Mouse (Mus musculus) fat pad, adult 2 months (tissue): ENCODE measurements around the gene Uba7.
A peak's percentile ranks its signal among the peaks of the same experiment; 100 is the strongest.

ENCODE experiments used
- DNase-seq: peaks from one replicate; pipeline ENCODE4 v3.0.0-alpha.2; 2011; ENCODE audit warnings: low read depth, low spot score; ENCODE audit errors: extremely low read depth

Uba7 gene

GRCm38 (mm10) chr9:107961881-107962280 is 13.4 kb upstream of the Uba7 start:
- no peak for DNase-seq

DNA sequence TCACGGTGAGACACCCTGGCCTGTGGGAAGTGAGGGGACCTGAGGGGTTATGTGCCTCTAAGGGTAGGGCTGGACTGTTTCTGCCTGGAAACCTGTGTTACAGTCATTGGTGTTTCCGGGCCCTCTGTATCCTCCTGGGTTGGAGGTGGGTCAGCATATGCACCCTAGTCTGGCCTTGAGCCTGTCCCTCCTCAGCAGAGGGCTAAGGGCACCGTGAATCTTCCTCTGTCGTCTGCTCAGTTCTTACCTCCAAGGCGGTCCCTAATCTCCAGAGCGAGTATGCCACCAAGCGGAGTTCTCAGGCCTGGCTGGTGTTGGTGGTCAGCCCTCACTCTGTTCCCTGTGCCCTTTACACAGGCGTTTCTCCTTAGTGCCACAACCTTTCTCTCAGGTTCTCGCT is 12.4 kb upstream of the Uba7 start:
- no peak for DNase-seq

DNA sequence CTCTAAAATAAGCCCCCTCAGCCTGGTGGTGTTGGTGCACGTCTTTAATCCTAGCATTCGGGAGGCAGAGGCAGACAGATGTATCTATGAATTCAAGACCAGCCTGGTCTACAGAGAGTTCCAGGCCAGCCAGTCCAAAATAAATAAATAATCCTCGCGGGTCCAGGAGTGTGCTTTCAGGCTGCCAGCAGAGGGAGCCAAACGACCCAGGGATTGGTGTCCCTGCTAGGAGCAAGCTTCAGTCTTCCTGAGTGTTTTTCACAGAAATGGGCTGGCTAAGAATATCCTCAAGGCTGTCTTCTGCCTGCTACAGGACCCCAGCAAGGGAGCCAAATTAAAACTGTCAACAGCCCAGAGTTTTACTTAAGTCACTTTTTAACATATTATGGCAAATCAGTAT is 11.6 kb upstream of the Uba7 start:
- no peak for DNase-seq

DNA sequence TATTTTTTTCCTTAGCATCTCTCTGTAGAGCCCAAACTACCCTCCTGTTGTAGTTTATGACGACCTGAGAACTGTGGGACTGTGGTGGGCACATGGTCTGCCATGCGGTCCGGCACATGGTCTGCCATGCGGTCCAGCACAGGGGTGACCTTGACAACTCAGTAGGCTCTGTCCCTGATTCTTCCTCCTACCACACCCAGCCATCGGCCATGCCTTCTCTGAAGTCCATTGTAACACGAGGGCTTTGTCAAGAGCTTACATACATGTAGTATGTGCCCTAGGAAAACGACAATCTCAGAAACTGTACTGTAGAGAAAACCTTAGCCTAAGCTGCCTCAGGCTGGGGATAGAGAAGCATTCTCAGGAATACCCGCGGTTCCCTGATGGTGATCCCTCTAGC is 10.6 kb upstream of the Uba7 start:
- DNase-seq: no peak

DNA sequence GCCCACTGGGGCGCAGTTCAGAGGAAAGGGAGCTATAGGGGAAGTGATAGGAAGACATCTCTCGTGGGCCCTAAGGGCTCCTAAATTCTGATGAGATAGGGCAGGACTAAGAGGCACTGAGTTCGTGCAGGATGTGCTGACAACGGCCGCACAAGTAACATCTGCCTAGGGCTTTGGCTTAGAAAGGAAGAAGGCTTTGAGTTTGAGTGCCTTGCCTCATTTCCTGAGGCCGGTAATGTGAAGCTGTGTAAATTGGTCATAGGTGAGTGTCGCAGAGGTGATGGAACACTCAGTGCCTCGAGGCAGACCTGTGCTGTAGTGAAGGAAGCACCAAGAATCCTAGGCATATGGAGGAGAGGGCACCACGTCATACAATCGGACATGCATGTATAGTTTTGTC is 8.6 kb upstream of the Uba7 start:
- DNase-seq: peak; percentile 68

- DNase-seq: no peak
Measured at GRCm38 (mm10) chr9:107967437-107967836, 7.9 kb upstream of the Uba7 start.

GRCm38 (mm10) chr9:107968531-107968930 is 6.8 kb upstream of the Uba7 start:
- DNase-seq: no peak

DNA sequence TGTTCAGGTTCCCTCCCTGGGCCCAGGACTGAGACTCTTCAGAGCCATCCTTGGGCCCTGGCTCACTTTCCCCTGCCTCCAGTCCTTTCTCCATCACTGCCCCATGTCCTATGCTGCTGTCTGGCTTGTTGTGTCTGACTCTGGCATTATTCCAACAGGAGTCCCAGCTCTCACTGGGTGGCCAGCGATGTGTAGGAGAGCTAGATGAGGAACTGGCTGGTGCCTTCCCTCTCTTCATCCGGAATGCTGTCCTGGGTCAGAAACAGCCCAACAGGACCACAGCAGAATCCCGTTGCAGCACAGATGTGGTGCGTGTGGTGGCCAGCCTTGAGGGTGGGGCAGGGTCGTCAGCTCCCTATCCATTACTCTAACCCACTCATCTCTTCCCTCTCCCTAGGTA is 5.0 kb upstream of the Uba7 start:
- no peak for DNase-seq

- no peak for DNase-seq
Measured at GRCm38 (mm10) chr9:107971690-107972541, 3.4 kb upstream of the Uba7 start.

GRCm38 (mm10) chr9:107974491-107975171 is 674 bp upstream of the Uba7 start:
- DNase-seq: no peak

DNA sequence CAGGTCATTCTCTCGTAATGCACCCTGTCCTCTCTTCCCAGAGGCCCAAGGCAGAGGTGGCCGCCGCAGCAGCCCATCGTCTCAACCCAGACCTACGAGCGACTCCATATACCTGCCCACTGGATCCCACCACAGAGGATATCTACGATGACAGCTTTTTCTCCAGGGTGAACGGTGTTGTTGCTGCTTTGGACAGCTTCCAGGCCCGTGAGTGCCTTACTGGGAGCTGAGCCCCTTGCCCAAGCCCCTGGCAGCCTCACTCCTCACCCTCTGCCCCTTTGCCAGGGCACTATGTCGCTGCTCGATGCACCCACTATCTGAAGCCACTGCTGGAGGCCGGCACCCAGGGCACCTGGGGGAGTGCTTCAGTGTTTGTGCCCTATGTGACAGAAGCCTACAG is 3.5 kb downstream of the Uba7 start:
- no peak for DNase-seq

DNA sequence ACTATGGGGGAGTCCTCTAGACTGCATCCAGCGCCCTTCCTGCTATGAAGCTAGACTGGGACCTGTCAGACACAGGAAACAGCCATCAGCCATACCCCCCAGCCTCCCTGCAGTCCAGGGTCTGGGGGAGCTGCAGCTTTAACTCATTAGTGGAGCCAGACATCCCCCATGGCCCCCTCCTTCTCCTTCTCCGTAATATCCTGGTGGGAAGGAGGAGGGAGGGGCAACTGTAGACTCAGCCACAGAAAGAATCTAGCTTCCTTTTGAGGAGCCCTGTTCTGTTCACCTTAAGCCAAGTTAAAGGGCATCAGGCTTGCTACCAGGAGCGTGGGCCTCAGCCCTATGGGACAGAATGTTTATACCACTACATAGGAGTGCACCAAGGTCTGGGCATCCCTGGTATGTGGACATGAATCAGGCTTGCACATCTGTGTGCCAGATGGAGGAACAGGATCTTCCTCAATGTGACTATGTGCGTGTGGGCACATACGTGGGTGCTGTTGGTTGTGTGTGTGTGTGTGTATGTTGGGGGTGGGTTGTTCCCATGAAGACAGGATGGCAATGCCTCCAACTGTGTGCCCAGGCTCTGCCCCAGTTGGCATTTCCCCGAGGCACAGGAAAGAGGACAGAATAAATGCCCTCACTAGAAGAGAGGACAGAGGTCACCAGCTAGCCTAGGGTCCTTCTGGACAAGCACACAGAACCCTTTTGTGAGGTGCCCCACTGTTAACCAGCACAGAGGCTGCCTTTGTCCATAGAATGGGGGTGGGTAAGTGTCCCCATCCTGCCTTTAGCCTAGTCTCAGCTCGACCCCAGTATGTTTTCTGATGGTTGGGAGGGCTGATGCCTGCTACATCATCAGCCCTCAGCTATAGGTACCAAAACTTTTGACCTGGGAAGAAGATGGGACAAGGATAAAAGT is 6.6 kb downstream of the Uba7 start:
- DNase-seq: no peak

- no peak for DNase-seq
Measured at GRCm38 (mm10) chr9:107982681-107983346, 7.5 kb downstream of the Uba7 start, which contains the start of gene Gm20661. TSS of gene Gm20661 (plus strand) at chr9:107983058.

GRCm38 (mm10) chr9:107983421-107983890 is 8.2 kb downstream of the Uba7 start:
- no peak for DNase-seq

GRCm38 (mm10) chr9:107984052-107984753 is 8.9 kb downstream of the Uba7 start:
- no peak for DNase-seq

DNA sequence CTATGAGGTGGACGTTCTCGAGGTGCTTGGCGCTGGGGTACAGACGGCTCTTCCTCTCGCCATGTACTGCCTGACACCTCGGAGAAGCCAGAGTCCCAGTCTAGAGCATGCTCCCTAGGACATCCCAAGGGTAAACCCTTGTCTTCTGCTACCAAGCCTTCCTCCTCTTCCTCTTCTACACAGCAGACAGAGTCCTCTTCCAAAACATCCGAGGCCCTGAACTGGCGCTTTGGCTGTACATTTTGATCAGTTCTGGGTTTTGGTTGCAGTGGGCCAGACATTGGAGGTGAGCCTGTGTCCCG is 9.4 kb downstream of the Uba7 start:
- no peak for DNase-seq

DNA sequence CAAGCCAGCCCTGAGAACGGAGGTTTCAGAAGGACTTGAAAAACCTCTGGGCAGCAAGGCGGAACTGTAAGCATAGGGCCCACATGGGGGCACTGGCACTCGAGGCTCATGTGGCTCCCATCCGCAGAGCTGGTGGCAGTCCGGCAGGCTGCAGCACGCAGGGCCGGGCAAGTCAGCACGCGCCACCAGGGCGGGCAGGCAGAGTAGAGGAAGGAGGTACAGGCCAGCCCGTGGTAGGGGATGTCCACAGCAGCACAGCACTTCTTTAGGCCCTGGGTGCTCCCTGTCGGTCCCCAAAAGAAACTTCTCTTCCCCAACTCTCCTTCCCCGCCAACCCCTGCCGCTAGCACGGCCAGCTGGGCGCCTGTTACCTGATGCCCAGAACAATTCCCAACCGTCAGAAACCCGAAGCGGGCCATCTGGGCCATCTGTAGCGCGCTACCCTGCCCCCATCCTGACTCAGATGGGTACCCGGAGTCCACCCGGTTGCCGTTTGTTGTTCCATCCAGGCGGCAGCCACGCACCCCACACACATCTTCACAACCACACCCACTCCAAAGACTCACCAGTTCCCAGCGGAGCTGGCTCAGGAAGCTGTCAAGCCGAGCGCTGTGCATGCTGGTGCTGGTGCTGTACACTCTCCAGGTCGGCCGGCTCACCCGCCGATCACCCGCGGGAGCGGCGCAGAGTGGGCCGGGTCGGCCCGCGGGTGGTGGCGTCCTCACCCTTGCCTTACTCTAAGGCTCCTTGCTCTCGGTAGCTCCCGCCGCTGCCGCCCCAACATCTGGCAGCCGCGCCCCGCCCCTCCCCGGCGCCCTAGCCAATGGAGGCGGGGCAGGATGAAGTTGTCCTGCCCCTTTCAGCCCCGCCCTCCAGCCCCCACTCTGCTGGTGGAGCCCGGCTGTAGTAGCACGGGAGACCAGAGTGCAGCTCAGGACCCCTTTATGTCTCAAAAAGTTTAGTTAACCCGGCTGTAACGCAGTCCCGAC is 10.1 kb downstream of the Uba7 start, which contains the start of gene Inka1:
Gene Inka1 (minus strand): TSS at position 749 of the 989 bp plus-strand sequence.
- DNase-seq: no peak

- DNase-seq: no peak
Measured at GRCm38 (mm10) chr9:107986376-107986775, 11.1 kb downstream of the Uba7 start.

DNA sequence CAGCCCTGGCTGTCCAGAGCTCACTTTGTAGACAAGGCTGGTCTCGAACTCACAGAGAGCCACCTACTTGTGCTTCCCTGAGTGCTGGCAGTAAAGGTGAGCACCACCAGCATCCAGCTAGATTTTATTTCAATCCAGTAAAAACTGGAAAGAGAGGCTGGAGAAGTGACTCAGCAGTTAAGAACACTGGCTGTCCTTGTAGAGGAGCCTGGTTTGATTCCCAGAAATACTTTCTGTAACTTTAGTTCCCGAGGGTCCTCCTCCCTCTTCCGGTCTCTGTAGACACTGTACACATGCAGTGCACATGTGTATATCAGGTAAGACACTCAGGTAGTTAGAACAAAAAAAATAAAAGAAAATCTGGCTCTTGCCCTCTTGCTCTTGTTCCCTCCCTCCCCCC is 12.6 kb downstream of the Uba7 start:
- DNase-seq: no peak
